Mouse (Mus musculus) c-Kit-positive CD71-positive TER-119-positive erythroid progenitor cells, embryonic 14.5 days (primary cell): ENCODE results near the gene Smarcc2.
A peak's percentile ranks its signal among the peaks of the same experiment; 100 is the strongest.

Source experiments
- DNase-seq: peaks from one replicate; pipeline ENCODE4 v3.0.0-alpha.2; 2013; ENCODE audit warnings: low spot score

The Smarcc2 gene

GRCm38 (mm10) chr10:128458719-128459408, at the start of gene Smarcc2:
TSS of gene Smarcc2 (plus strand) at chr10:128459248.
- DNase-seq: peak; percentile 75

- peak; percentile 98 for DNase-seq
Observed at GRCm38 (mm10) chr10:128409692-128410559, 49.1 kb upstream of the Smarcc2 start.

GRCm38 (mm10) chr10:128410560-128410845, 48.5 kb upstream of the Smarcc2 start:
- DNase-seq: peak; percentile 48

GRCm38 (mm10) chr10:128411211-128412054, 47.6 kb upstream of the Smarcc2 start, which contains the start of the genes Nabp2 and Rnf41:
TSS of gene Nabp2 (minus strand) at chr10:128411492.
TSS of gene Rnf41 (plus strand) at chr10:128411657.
- peak; percentile 92 for DNase-seq

GRCm38 (mm10) chr10:128412055-128412381, 47.0 kb upstream of the Smarcc2 start:
- peak; percentile 28 for DNase-seq

- DNase-seq: no peak
Observed at GRCm38 (mm10) chr10:128412558-128412957, 46.5 kb upstream of the Smarcc2 start.

- no peak for DNase-seq
Observed at GRCm38 (mm10) chr10:128413076-128413475, 46.0 kb upstream of the Smarcc2 start.

- no peak for DNase-seq
Observed at GRCm38 (mm10) chr10:128414848-128415247, 44.2 kb upstream of the Smarcc2 start.

GRCm38 (mm10) chr10:128422426-128422825, 36.6 kb upstream of the Smarcc2 start:
- no peak for DNase-seq

GRCm38 (mm10) chr10:128424604-128425003, 34.4 kb upstream of the Smarcc2 start:
- no peak for DNase-seq

- no peak for DNase-seq
Observed at GRCm38 (mm10) chr10:128425260-128425659, 33.8 kb upstream of the Smarcc2 start.

- DNase-seq: no peak
Observed at GRCm38 (mm10) chr10:128429052-128429451, 30.0 kb upstream of the Smarcc2 start.

- DNase-seq: no peak
Observed at GRCm38 (mm10) chr10:128429454-128429853, 29.6 kb upstream of the Smarcc2 start.

- DNase-seq: no peak
Observed at GRCm38 (mm10) chr10:128433417-128433816, 25.6 kb upstream of the Smarcc2 start.

GRCm38 (mm10) chr10:128434681-128435080, 24.4 kb upstream of the Smarcc2 start:
- DNase-seq: no peak

GRCm38 (mm10) chr10:128435186-128435823, 23.7 kb upstream of the Smarcc2 start:
- no peak for DNase-seq

GRCm38 (mm10) chr10:128435873-128436272, 23.2 kb upstream of the Smarcc2 start:
- no peak for DNase-seq

GRCm38 (mm10) chr10:128436376-128436775, 22.7 kb upstream of the Smarcc2 start:
- DNase-seq: no peak

- no peak for DNase-seq
Observed at GRCm38 (mm10) chr10:128438675-128439279, 20.3 kb upstream of the Smarcc2 start.

- DNase-seq: no peak
Observed at GRCm38 (mm10) chr10:128440407-128440806, 18.6 kb upstream of the Smarcc2 start.

GRCm38 (mm10) chr10:128441324-128442119, 17.5 kb upstream of the Smarcc2 start:
- no peak for DNase-seq
